Mouse (Mus musculus): ENCODE measurements around the gene Dnase1l3. TPM values are rescaled to one million over a fixed set of nuclear protein-coding genes. Genes with fewer than 3 reads are reported as not detected.

Dnase1l3 gene
- polyA plus RNA-seq, 1 experiment from 2014 or later: 0.10 TPM

DNA sequence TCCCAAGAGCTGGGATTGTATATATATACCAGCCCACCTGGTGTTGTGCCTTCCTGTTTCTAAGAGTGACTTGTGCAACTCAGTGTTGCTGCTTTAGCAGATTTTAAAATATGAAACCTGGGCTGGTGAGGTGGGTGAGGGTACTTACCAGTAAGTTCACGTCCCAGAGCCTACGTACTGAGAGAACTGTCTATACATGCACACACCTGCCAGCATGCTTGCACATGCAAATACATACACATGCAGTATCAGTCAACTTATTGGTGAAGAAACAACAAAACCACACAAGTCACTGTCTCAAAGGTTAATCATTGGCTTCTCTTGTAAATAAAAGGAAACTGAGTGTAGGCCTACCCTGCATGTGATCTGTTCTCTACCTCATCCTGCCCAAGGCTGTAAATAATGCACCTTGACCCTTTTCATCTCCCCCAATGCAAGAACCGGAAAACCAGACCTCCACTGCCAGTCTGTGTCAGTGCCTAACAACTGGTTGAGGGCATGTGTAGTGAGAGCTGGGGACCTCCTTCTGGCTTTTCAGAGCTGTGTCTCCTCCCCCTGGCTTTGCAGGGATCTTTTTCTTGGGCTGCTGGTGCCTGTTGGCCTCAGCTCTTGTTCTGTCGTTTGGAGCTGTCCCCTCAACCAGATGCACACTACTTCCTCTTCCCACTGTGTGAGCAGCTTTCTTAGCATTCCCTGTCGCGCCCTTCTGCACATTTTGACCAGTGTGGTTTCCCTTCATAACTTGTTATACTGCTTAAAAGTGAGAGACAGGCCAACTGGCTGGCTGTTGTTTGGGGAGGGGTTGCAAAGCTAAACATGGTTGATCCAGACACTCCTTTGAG, 76.0 kb downstream of the Dnase1l3 start:
- Histone ChIP-seq H3K4me3 (replicated peaks; ENCODE audit: low read length) (no peak overlapping the region), H3K9me3 (ENCODE audit: control insufficient read depth, low read length) (no peaks in the 10 kb centered on the region), H3K27ac (ENCODE audit: low read length) (no peak overlapping the region), H3K4me1 (replicated peaks; ENCODE audit: control insufficient read depth, insufficient read depth, low read length) (no peaks in the 10 kb centered on the region), H3K27me3 (replicated peaks; ENCODE audit: control insufficient read depth, insufficient read depth, low read length) (no peaks in the 10 kb centered on the region), H3K36me3 (ENCODE audit: control insufficient read depth, insufficient read depth) (peaks cover 25% of the 10 kb centered on the region), H3K4me2 (ENCODE audit: low read length) (no peak overlapping the region), H3K9ac (replicated peaks; ENCODE audit: low read depth, low read length) (no peak overlapping the region)
- 89% methylated on average over 6 of the region's 6 CpGs for WGBS
- ATAC-seq: no peak

Other genes with a start within 250 kb of the Dnase1l3 start
- not detected in 2 replicates for gene Gm26661, start 203.0 kb downstream of the Dnase1l3 start, polyA plus RNA-seq (2015; fragmentation: Nextera tagmentation; extraction: Ambion mirVana)
- gene Flnb, start 176.6 kb downstream of the Dnase1l3 start, polyA plus RNA-seq (2015; fragmentation: Nextera tagmentation; extraction: Ambion mirVana): 10.5 and 16.2 TPM in 2 replicates
- 0.44 TPM in 1 of 2 replicates, not detected in the other for gene Gm45521, start 37.3 kb downstream of the Dnase1l3 start, polyA plus RNA-seq (2015; fragmentation: Nextera tagmentation; extraction: Ambion mirVana)
- 35.9 and 36.7 TPM in 2 replicates for gene Abhd6, start 8.3 kb upstream of the Dnase1l3 start, polyA plus RNA-seq (2015; fragmentation: Nextera tagmentation; extraction: Ambion mirVana)
- 59.5 and 70.2 TPM in 2 replicates for gene Rpp14, start 85.8 kb upstream of the Dnase1l3 start, polyA plus RNA-seq (2015; fragmentation: Nextera tagmentation; extraction: Ambion mirVana)
- gene Pxk, start 103.6 kb upstream of the Dnase1l3 start, polyA plus RNA-seq (2015; fragmentation: Nextera tagmentation; extraction: Ambion mirVana): 51.2 and 63.0 TPM in 2 replicates
- gene Pdhb, start 178.5 kb upstream of the Dnase1l3 start, polyA plus RNA-seq (2015; fragmentation: Nextera tagmentation; extraction: Ambion mirVana): 249 and 250 TPM in 2 replicates
- gene Kctd6, start 219.6 kb upstream of the Dnase1l3 start, polyA plus RNA-seq (2015; fragmentation: Nextera tagmentation; extraction: Ambion mirVana): 7.2 and 8.1 TPM in 2 replicates

Measured in forebrain, embryonic 16.5 days (tissue).